Mouse (Mus musculus): Measurements from ENCODE around the gene Cntnap4.

The Cntnap4 gene

GRCm38 (mm10) chr8:112569471-112570141 is at the start of gene Cntnap4:
Gene Cntnap4 (plus strand): TSS chr8:112570043.
- peak; percentile 83 for DNase-seq

GRCm38 (mm10) chr8:112557376-112557775 is 12.5 kb upstream of the Cntnap4 start:
- peak; percentile 55 for DNase-seq

GRCm38 (mm10) chr8:112570541-112570940 is 698 bp downstream of the Cntnap4 start:
- peak; percentile 52 for DNase-seq

- peak; percentile 80 for DNase-seq
These were observed 1.6 kb downstream of the Cntnap4 start for GRCm38 (mm10) chr8:112571337-112571904.

- peak; percentile 89 for DNase-seq
These were observed 11.6 kb downstream of the Cntnap4 start for GRCm38 (mm10) chr8:112581473-112581872.

- no peak for DNase-seq
These were observed 13.6 kb downstream of the Cntnap4 start for GRCm38 (mm10) chr8:112583440-112583839.

GRCm38 (mm10) chr8:112588357-112589051 is 18.7 kb downstream of the Cntnap4 start:
- DNase-seq = no peak

GRCm38 (mm10) chr8:112589052-112589389 is 19.2 kb downstream of the Cntnap4 start:
- DNase-seq = no peak

GRCm38 (mm10) chr8:112596023-112596776 is 26.4 kb downstream of the Cntnap4 start:
- DNase-seq = no peak

GRCm38 (mm10) chr8:112599975-112600374 is 30.1 kb downstream of the Cntnap4 start:
- DNase-seq = no peak

GRCm38 (mm10) chr8:112601150-112601549 is 31.3 kb downstream of the Cntnap4 start:
- DNase-seq = peak; percentile 39

- no peak for DNase-seq
These were observed 40.3 kb downstream of the Cntnap4 start for GRCm38 (mm10) chr8:112610121-112610520.

- DNase-seq = no peak
These were observed 58.9 kb downstream of the Cntnap4 start for GRCm38 (mm10) chr8:112628791-112629190.

GRCm38 (mm10) chr8:112652657-112653056 is 82.8 kb downstream of the Cntnap4 start:
- DNase-seq = peak; percentile 94

- peak; percentile 55 for DNase-seq
These were observed 83.4 kb downstream of the Cntnap4 start for GRCm38 (mm10) chr8:112653276-112653675.

GRCm38 (mm10) chr8:112653994-112654393 is 84.2 kb downstream of the Cntnap4 start:
- DNase-seq = no peak

GRCm38 (mm10) chr8:112664067-112664466 is 94.2 kb downstream of the Cntnap4 start:
- no peak for DNase-seq

GRCm38 (mm10) chr8:112674671-112675070 is 104.8 kb downstream of the Cntnap4 start:
- peak; percentile 51 for DNase-seq

- peak; percentile 82 for DNase-seq
These were observed 111.9 kb downstream of the Cntnap4 start for GRCm38 (mm10) chr8:112681757-112682156.

- DNase-seq = no peak
These were observed 125.9 kb downstream of the Cntnap4 start for GRCm38 (mm10) chr8:112695708-112696107.

- DNase-seq = no peak
These were observed 128.3 kb downstream of the Cntnap4 start for GRCm38 (mm10) chr8:112698141-112698540.

GRCm38 (mm10) chr8:112716982-112717381 is 147.1 kb downstream of the Cntnap4 start:
- no peak for DNase-seq

- no peak for DNase-seq
These were observed 155.1 kb downstream of the Cntnap4 start for GRCm38 (mm10) chr8:112724918-112725317.
